Mouse (Mus musculus): Measurements from ENCODE around the gene 4932438H23Rik. TPM values are rescaled to one million over a fixed set of nuclear protein-coding genes. Genes with fewer than 3 reads are reported as not detected.

4932438H23Rik gene
- total RNA-seq, 4 experiments from 2014 or later, result 0.17 to 0.32 TPM; not detected in 2

DNA sequence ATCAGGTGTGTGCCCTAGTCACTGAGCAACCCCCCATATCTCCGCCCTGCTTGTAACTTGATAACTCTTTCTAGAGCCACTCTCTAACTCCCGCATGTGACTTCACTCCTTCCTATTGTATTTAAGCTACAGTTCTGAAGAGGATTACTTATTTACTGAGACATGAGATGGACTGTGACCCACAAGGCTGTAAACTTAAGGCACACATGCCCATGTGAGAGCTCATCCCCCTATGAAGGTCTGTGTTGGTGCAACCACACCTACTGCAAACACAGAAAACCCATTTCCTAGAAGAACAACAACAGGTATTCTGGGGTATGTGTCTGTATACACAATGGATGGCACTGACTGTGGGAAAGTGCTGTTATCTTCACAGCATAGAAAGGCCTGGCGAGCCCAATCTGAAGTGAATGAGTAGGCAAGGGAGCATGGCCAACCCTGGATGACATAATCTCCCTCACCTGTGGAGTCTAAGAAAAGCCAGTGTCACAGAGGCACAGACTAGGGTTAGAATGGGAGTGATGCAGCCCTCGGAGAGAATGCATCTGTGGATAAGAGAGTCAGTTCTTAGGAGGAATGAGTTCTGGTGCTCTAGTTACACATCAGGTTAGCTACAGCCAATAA lies 89.9 kb downstream of the 4932438H23Rik start:
- DNase-seq, result no peak

Other genes starting within 250 kb of the 4932438H23Rik start
- gene Cfap298, start 160.0 kb downstream of the 4932438H23Rik start, total RNA-seq (2022), result 10 to 100 TPM; 28.6 to 44.3 (median 38.4) TPM
- gene Synj1, start 83.8 kb downstream of the 4932438H23Rik start, total RNA-seq (2022), result 10 to 100 TPM; 53.0 to 72.0 (median 57.9) TPM
- gene Paxbp1, start 50.6 kb downstream of the 4932438H23Rik start, total RNA-seq (2022), result 10 to 100 TPM; 45.8 to 77.8 (median 53.7) TPM
- not detected for gene Olig2, start 130.3 kb upstream of the 4932438H23Rik start, total RNA-seq (2022)
- under 1 TPM in 1 of 4 experiments, not detected in 3; 0.20 TPM for gene Olig1, start 174.7 kb upstream of the 4932438H23Rik start, total RNA-seq (2022)